Mouse (Mus musculus): ENCODE data around the gene Sat1.

DNA sequence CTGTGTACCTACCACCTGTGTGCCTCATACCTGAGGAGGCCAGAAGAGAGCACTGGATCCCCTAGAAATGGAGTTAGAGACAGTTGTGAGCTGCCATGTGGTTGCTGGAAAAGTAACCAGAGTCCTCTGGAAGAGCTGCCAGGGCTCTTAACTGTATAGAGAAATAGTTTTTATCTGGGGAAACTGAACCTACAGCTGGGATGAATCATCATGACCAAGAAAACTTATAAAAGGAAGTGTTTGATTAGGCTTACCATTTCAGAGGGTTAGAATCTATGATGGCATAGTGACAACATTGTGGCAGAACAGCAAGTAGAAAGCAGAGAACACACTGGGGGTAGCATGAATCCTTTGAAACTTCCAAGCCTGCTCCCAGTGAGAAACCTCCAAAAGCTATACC, 40.6 kb upstream of the Sat1 start:
- TF ChIP-seq POLR2A (IDR thresholded peaks at IDR 0.05; ENCODE audit: borderline replicate concordance, control insufficient read depth, low read depth, low read length) (no peak), CTCF (IDR thresholded peaks at IDR 0.05; ENCODE audit: control insufficient read depth, insufficient read depth, low read length) (no peak)

All from bone marrow, adult 2 months (tissue).